Mouse (Mus musculus) ES-E14 (cell line): ENCODE measurements around the gene Dedd2. TPM values are rescaled to one million over a fixed set of nuclear protein-coding genes. Genes with fewer than 3 reads are reported as not detected.

Experiments
- DNase-seq: peaks from one replicate; pipeline ENCODE4 v3.0.0-alpha.2; 2013; ENCODE audit warnings: low read depth, low spot score
- H3K27ac ChIP-seq: 2 replicates; pipeline ENCODE4 v1.5.1; 2012; ENCODE audit warnings: low read depth, mild to moderate bottlenecking, low read length, moderate library complexity, mixed read lengths; ENCODE audit not compliant: poor library complexity, insufficient read depth, severe bottlenecking
- H3K36me3 ChIP-seq: 2 replicates; pipeline ENCODE4 v1.6.1; 2012; ENCODE audit warnings: mild to moderate bottlenecking, low read length, moderate library complexity, mixed read lengths; ENCODE audit not compliant: control insufficient read depth, poor library complexity, insufficient read depth, severe bottlenecking
- H3K4me1 ChIP-seq, 2 experiments: fragments of 150-350 bp in 1 of 2; sonication (generic) in 1 of 2; 2 replicates each; pipeline ENCODE4 v1.6.1; 2012; ENCODE audit warnings: low read length in 2 of 2, mild to moderate bottlenecking in 1 of 2, mixed read lengths in 1 of 2; ENCODE audit not compliant: control insufficient read depth in 2 of 2, insufficient read depth in 2 of 2, poor library complexity in 1 of 2
- H3K4me3 ChIP-seq, 2 experiments: fragments of 150-350 bp in 1 of 2; sonication (generic) in 1 of 2; 2 replicates each; pipeline ENCODE4 v1.5.1; 2012; ENCODE audit warnings: low read length in 2 of 2, low read depth in 1 of 2, mild to moderate bottlenecking in 1 of 2, mixed read lengths in 1 of 2; ENCODE audit not compliant: insufficient read depth in 1 of 2, poor library complexity in 1 of 2, severe bottlenecking in 1 of 2
- H3K9ac ChIP-seq: 2 replicates; pipeline ENCODE4 v1.6.1; 2012; ENCODE audit warnings: low read depth, mild to moderate bottlenecking, low read length, mixed read lengths; ENCODE audit not compliant: poor library complexity, insufficient read depth, severe bottlenecking
- H3K9me3 ChIP-seq: fragments of 150-350 bp; sonication (generic); 2 replicates; pipeline ENCODE4 v1.6.1; 2012; ENCODE audit warnings: low read depth, mild to moderate bottlenecking, low read length; ENCODE audit not compliant: control insufficient read depth, insufficient read depth
- CHD2 ChIP-seq: IDR thresholded peaks from 2 replicates; pipeline ENCODE4 v1.6.1; 2014; ENCODE audit warnings: mild to moderate bottlenecking, low read depth, low read length, inconsistent platforms
- HCFC1 ChIP-seq: IDR thresholded peaks from 2 replicates; pipeline ENCODE4 v1.6.1; 2012; ENCODE audit warnings: low read length, inconsistent platforms, borderline replicate concordance; ENCODE audit not compliant: insufficient read depth
- MAFK ChIP-seq: IDR thresholded peaks from 2 replicates; pipeline ENCODE4 v1.6.1; 2014; ENCODE audit warnings: mild to moderate bottlenecking, low read depth, low read length, inconsistent platforms; ENCODE audit not compliant: insufficient read depth
- ZC3H11A ChIP-seq: IDR thresholded peaks from 2 replicates; pipeline ENCODE4 v1.6.1; 2012; ENCODE audit warnings: low read depth, mild to moderate bottlenecking, inconsistent platforms, low read length, borderline replicate concordance
- ZNF384 ChIP-seq: IDR thresholded peaks from 2 replicates; pipeline ENCODE4 v1.6.1; 2012; ENCODE audit warnings: low read depth, low read length, inconsistent platforms
- in situ Hi-C, 2 experiments: fragments of 600-800 bp; cut with MboI; formaldehyde crosslinking; loops; one replicate each; pipeline ENCODE4 v1.15.1; 2025; ENCODE audit warnings: low sequenced_read_pairs in 2 of 2, inconsistent platforms in 1 of 2; ENCODE audit not compliant: unreplicated experiment in 2 of 2
- total RNA-seq: library from RNA; depleted of rRNA; stranded (reverse); fragments of 300-350 nt; gene quantifications from 2 replicates; pipeline ENCODE4 v1.2.3, GENCODE M21; 2012

The Dedd2 gene
- total RNA-seq, 1 experiment = 22.8 TPM

DNA sequence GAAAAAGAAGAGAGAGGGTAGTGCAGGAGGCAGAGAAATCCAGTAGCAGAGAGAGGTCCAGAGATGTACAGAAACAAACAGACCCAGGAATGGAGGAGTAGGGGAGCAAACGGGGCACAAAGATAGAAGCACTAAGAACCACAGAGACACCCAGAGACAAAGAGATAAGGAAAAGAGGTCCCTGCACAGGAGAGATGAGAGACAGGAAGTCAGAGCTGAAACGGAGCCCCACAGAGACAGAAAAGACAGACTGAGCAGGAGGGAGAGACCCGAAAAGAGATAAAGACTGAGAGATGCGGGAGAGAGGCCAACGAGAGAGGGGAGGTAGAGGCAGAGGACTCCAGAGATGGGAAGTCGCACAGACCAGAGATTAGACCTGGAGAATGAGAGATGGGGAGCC is 39.9 kb downstream of the Dedd2 start:
- Histone ChIP-seq H3K27ac (no peak overlapping the region), H3K4me3 (no peak overlapping the region), H3K36me3 (no peaks in the 10 kb centered on the region), H3K4me1 (peaks cover 0 to 3% of the 10 kb centered on the region in 2 experiments; a peak in 1 of 4 replicates), H3K9me3 (no peaks in the 10 kb centered on the region), H3K9ac (no peak overlapping the region)
- TF ChIP-seq MAFK (no peak), CHD2 (no peak), HCFC1 (no peak), ZC3H11A (no peak), ZNF384 (no peak)
- DNase-seq = no peak
- in situ Hi-C loops = no loop called here

DNA sequence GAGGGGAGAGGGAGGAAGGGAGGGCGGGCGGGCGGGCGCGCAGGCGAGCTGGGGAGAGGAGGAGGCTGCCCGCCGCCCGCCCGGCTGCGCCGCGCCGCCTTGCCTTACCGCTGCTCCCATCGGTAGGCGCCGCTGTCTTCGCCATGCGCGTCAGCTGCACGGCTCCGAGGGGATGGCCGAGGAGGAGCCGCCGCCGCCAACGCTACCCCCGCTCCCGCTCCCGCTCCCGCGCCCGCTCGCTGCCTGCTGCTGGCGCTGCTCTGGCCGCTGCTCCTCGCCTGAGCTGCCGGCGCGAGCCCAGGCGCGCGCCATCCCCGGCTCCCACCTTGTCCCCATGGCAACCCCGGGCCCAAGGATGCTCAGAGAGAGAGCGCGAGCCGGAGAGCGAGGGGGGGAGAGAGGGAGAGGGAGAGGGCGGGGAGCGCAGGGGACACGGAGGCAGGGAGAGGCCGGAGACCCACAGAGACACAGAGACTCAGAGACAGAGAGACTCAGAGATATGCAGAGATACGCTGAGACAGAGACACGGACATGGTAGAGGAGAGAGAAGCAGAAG is 40.7 kb downstream of the Dedd2 start, which contains the start of gene Pou2f2:
Gene Pou2f2, minus strand, starts transcription at position 121 of the 556 bp plus-strand sequence.
- no peak within 1 kb of the TSS for H3K27ac ChIP-seq
- in situ Hi-C loops = no loop called here
- TF ChIP-seq MAFK = no peak
- no peak for TF ChIP-seq ZNF384
- 0 out of 2 replicates have a peak, but pooled peaks have one; percentile 15 for TF ChIP-seq HCFC1
- TF ChIP-seq CHD2 = no peak
- no peak for TF ChIP-seq ZC3H11A

DNA sequence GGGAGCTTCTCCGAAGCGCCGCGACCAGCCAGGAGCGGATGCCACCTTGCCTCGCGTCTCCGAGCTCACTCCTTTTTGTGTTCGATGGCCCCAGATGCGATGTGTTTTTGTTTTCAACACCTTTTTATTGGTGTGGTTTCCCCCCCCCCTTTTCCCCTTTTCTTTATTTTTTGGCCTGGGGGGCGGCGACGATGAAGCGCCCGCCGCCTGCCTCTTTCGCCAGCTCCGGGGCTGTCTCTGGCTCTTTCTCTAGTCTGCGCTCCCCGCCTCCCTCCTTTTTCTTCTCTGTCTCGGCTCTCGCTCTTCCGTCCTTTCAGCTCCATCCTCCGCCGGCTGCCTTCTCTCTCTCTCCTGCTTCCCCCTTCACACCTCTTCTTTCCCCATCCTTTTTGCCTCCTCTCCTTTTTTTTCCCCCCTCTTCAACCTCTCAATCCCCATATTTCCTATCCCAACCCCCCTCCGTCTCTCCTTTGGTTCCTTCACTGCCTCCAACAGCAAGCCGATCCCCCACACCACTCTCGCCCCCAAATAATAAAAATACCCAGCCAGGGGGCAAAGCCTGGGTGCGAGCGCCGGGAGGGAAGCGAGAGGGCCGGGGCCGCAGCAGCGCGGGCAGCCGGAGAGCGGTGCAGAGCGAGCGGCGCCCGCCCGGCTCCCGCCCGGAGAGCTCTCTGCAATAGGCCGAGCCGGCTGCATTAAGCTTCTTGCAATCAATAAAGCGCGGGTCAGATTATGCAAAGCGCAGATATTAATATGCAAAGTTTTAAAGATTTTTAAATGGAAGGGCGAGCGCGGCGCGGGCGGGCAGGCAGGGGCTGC is 41.4 kb downstream of the Dedd2 start:
- H3K4me1 ChIP-seq = peaks cover 0 to 3% of the 10 kb centered on the region in 2 experiments; a peak in 1 of 4 replicates
- peak overlapping the region; percentile 77 to 88 for H3K4me3 ChIP-seq
- in situ Hi-C loops = no loop called here
- no peaks in the 10 kb centered on the region for H3K9me3 ChIP-seq
- no peak for DNase-seq
- TF ChIP-seq ZC3H11A (no peak), ZNF384 (no peak), HCFC1 (no peak), CHD2 (no peak), MAFK (no peak)
- no peak overlapping the region for H3K27ac ChIP-seq
- no peaks in the 10 kb centered on the region for H3K36me3 ChIP-seq
- peak overlapping the region; percentile 64 for H3K9ac ChIP-seq

More for the DNA sequence above, 40.7 kb downstream of the Dedd2 start, which contains the start of gene Pou2f2:
- H3K9me3 ChIP-seq = no peaks in the 10 kb centered on the region
- H3K9ac ChIP-seq = peak within 1 kb of the TSS; percentile 67
- peaks cover 0 to 3% of the 10 kb centered on the region in 2 experiments; a peak in 1 of 4 replicates for H3K4me1 ChIP-seq
- H3K4me3 ChIP-seq = peak within 1 kb of the TSS; percentile 77 to 88
- H3K36me3 ChIP-seq = no peaks in the 10 kb centered on the region
- DNase-seq = peak; percentile 70

DNA sequence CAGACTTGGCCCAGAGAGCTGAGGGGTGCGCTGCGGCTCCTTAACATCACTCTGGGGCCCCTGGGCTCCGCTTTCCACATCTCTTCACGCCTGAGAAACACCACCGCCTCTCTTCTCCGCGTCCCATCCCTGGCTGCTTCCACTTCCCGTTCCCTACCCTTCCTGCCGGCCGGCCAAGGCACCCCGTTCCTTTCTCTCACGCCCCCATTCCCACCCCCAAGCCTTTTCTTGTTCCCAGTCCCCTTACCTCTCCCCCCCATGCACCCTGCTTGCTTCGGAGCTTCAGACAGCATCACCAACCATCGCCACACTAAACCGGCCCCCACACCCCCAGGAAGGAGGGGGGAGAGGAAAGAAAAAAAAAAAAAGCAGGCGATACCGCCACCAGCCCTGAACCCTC is 42.1 kb downstream of the Dedd2 start:
- Histone ChIP-seq H3K9me3 (no peaks in the 10 kb centered on the region), H3K36me3 (no peaks in the 10 kb centered on the region), H3K4me3 (peak overlapping the region; percentile 77 to 88), H3K9ac (peak overlapping the region; percentile 40; the same call in 1 of the 2 replicates), H3K27ac (no peak overlapping the region), H3K4me1 (peaks cover 0 to 3% of the 10 kb centered on the region in 2 experiments; a peak in 1 of 4 replicates)
- in situ Hi-C loops = no loop called here
- TF ChIP-seq HCFC1 = no peak
- TF ChIP-seq ZNF384 = no peak
- TF ChIP-seq CHD2 = no peak
- no peak for TF ChIP-seq ZC3H11A
- TF ChIP-seq MAFK = no peak
- no peak for DNase-seq
